Mouse (Mus musculus): ENCODE data around the gene Odc1. TPM values are rescaled to one million over a fixed set of nuclear protein-coding genes. Genes with fewer than 3 reads are reported as not detected.

Gene Odc1
- polyA plus RNA-seq (2014; fragmentation: Illumina TruSeq; extraction: RNeasy Lipid Tissue Mini Kit (QIAGEN cat#74804); ENCODE audit: low read depth, low replicate concordance): 122 TPM

GRCm38 (mm10) chr12:17544209-17545106, at the start of gene Odc1:
Gene Odc1 (plus strand): TSS chr12:17544794.

Other genes with a start within 250 kb of the Odc1 start
- not detected for gene Atp6v1c2, start 215.4 kb upstream of the Odc1 start, polyA plus RNA-seq (2014; fragmentation: Illumina TruSeq; extraction: RNeasy Lipid Tissue Mini Kit (QIAGEN cat#74804); ENCODE audit: low read depth, low replicate concordance)
- 10.8 TPM for gene Nol10, start 196.3 kb upstream of the Odc1 start, polyA plus RNA-seq (2014; fragmentation: Illumina TruSeq; extraction: RNeasy Lipid Tissue Mini Kit (QIAGEN cat#74804); ENCODE audit: low read depth, low replicate concordance)
- 36.5 TPM for gene Hpcal1, start 146.1 kb downstream of the Odc1 start, polyA plus RNA-seq (2014; fragmentation: Illumina TruSeq; extraction: RNeasy Lipid Tissue Mini Kit (QIAGEN cat#74804); ENCODE audit: low read depth, low replicate concordance)